Mouse (Mus musculus) olfactory bulb, adult 2 months (tissue): ENCODE measurements around the gene Ube2h.

Experiments
- CTCF ChIP-seq: fragments of 200-500 bp; IDR thresholded peaks from 2 replicates; pipeline ENCODE4 v1.5.1; 2012; ENCODE audit warnings: low read depth, mild to moderate bottlenecking, low read length, moderate library complexity; ENCODE audit not compliant: insufficient read depth
- POLR2A ChIP-seq: fragments of 200-500 bp; IDR thresholded peaks from 2 replicates; pipeline ENCODE4 v1.6.1; 2012; ENCODE audit warnings: mild to moderate bottlenecking, low read depth, low read length, moderate library complexity; ENCODE audit not compliant: insufficient read depth

DNA sequence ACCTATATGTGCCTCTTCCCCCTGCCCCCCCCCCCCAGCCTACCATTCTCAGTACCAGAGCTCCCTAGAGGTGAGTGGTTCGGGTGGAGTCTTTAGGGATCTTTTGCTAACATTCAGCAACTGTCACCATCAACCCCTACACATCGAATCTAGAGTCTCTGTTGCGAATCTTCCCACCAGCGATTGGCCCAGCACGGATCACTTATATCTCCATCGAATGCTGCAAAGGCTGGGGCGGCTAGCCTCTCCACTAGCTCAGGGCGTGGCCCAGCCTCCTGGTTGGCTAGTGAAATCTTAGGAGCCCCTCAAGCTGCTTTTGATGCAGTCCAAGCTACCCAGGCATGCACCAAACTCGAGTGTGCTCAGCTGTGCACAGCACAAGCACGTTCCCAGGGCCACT, 132.4 kb downstream of the Ube2h start:
- TF ChIP-seq CTCF (no peak), POLR2A (no peak)
